Mouse (Mus musculus) brain, embryonic 14.5 days (tissue): ENCODE data around the gene Gm17606.

Experiments used
- CTCF ChIP-seq: fragments of 200-500 bp; IDR thresholded peaks from 2 replicates; pipeline ENCODE4 v1.5.1; 2012; ENCODE audit warnings: inconsistent platforms, mild to moderate bottlenecking, moderate library complexity, borderline replicate concordance; ENCODE audit not compliant: insufficient read depth, insufficient read length; ENCODE audit errors: extremely low read depth
- POLR2A ChIP-seq: fragments of 200-500 bp; IDR thresholded peaks from 2 replicates; pipeline ENCODE4 v1.6.1; 2012; ENCODE audit warnings: mild to moderate bottlenecking, inconsistent platforms, borderline replicate concordance; ENCODE audit not compliant: poor library complexity, insufficient read depth, insufficient read length, severe bottlenecking; ENCODE audit errors: extremely low read depth

- TF ChIP-seq CTCF (no peak), POLR2A (no peak)
These were observed 33.6 kb downstream of the Gm17606 start for GRCm38 (mm10) chr14:54674317-54674716.
